Comparison of ENCODE assay signal across 14 mouse cellular contexts in the genomic region with DNA sequence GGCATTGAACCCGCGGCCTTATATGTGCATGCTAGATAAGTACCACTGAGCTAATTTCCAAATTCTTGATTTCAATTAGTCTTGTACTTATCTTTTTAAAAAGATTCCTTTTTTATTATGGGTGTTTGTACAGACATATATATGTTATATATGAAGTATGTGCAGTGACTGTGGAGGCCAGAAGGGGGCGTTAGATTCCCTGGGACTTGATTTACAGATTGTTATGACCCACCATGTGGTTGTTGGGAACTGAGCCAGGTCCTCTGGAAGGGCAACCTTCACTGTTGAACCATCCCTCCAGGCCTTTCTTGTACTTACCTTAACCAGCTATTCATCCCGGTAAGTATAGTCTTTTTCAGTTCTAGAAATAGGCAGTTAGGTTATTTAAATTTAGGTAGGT. TPM values are rescaled to one million over a fixed set of nuclear protein-coding genes. Genes with fewer than 3 reads are reported as not detected.
DNase-seq lines count a peak whose midpoint lies in the region; TF ChIP-seq lines count a peak whose summit lies in the region.
"Had no signal": no experiment of that assay in that cellular context is flagged by ENCODE, and none has a peak within 500 bp of the region (broad histone marks: within the 10 kb centered on the region; RNA-seq: fewer than 3 reads in every experiment).

No protein-coding gene starts in this region.

- TF ChIP-seq CTCF in layer of hippocampus, adult 2 months (conservative IDR thresholded peaks at IDR 0.05) = peak; percentile 49
- TF ChIP-seq CTCF in gastrocnemius, adult 2 months (IDR thresholded peaks at IDR 0.05) = no peak

- DNase-seq in cerebellum, postnatal 10 days = peak; percentile 57 to 60
- no peak for DNase-seq in cerebellum, adult 11 months
- no peak for DNase-seq in layer of hippocampus, adult 2 months (ENCODE audit: low spot score in 2 of 2)
- DNase-seq in layer of hippocampus, adult 18-20 months (ENCODE audit: low spot score in 2 of 2) = no peak
- DNase-seq in 3T3-L1 (ENCODE audit: low read depth, low spot score) (peak; percentile 32), ES-CJ7 (ENCODE audit: low read depth, low spot score) (peak; percentile 72)
- no peak for DNase-seq in gastrocnemius, adult 2 months
- DNase-seq in spleen, postnatal 14 days (ENCODE audit: low spot score in 2 of 2) = no peak
- DNase-seq: gastrocnemius, postnatal 36 days; liver, embryonic 13.5 days; right cerebral cortex, postnatal 25 days had no signal

- no peak overlapping the region for H3K27ac ChIP-seq in layer of hippocampus, adult 2 months
- no peak overlapping the region for H3K27ac ChIP-seq in gastrocnemius, adult 2 months
- H3K27ac ChIP-seq: embryonic facial prominence, embryonic 15.5 days; liver, embryonic 13.5 days; stomach, embryonic 15.5 days had no signal

- intact Hi-C loops in gastrocnemius, adult 2 months (cut with DNase I) = loop anchor here (5.0 kb wide), 1 partner anchor 265 kb away; a partner anchor contains a TSS

- no peak overlapping the region for H3K4me3 ChIP-seq in layer of hippocampus, adult 2 months
- H3K4me3 ChIP-seq in gastrocnemius, adult 2 months = no peak overlapping the region
- H3K4me3 ChIP-seq: embryonic facial prominence, embryonic 15.5 days; liver, embryonic 13.5 days; megakaryocyte, embryonic 14.5 days; stomach, embryonic 15.5 days had no signal

RNA-seq across cellular contexts. Expression of a gene that starts 0.8 kb away (rescaled TPM):
- 10 to 100 TPM; 87.3 to 94.3 TPM for total RNA-seq in layer of hippocampus, adult 2 months (2021)
- 10 to 100 TPM; 89.8 to 94.0 TPM for total RNA-seq in layer of hippocampus, adult 18-20 months (2021)
- 10 to 100 TPM; 92.8 to 96.2 TPM for total RNA-seq in gastrocnemius, adult 2 months (2021)

Comparison
In these comparisons a context has a peak if more than half of its experiments do, and no peak if none do; other contexts are left out.
1. DNase-seq: peak in cerebellum, postnatal 10 days (2 of 2), 3T3-L1 (single experiment) and ES-CJ7 (single experiment); none in cerebellum, adult 11 months (single experiment), layer of hippocampus, adult 2 months (0 of 2), layer of hippocampus, adult 18-20 months (0 of 2), gastrocnemius, adult 2 months (single experiment) and spleen, postnatal 14 days (0 of 2).